Mouse (Mus musculus): ENCODE results near the gene Ly6g5c.
"Not testable (repeated sequence)": the region's sequence is repeated elsewhere in the genome, so short reads cannot be mapped to it uniquely, and the experiment has no call there.

Ly6g5c gene

DNA sequence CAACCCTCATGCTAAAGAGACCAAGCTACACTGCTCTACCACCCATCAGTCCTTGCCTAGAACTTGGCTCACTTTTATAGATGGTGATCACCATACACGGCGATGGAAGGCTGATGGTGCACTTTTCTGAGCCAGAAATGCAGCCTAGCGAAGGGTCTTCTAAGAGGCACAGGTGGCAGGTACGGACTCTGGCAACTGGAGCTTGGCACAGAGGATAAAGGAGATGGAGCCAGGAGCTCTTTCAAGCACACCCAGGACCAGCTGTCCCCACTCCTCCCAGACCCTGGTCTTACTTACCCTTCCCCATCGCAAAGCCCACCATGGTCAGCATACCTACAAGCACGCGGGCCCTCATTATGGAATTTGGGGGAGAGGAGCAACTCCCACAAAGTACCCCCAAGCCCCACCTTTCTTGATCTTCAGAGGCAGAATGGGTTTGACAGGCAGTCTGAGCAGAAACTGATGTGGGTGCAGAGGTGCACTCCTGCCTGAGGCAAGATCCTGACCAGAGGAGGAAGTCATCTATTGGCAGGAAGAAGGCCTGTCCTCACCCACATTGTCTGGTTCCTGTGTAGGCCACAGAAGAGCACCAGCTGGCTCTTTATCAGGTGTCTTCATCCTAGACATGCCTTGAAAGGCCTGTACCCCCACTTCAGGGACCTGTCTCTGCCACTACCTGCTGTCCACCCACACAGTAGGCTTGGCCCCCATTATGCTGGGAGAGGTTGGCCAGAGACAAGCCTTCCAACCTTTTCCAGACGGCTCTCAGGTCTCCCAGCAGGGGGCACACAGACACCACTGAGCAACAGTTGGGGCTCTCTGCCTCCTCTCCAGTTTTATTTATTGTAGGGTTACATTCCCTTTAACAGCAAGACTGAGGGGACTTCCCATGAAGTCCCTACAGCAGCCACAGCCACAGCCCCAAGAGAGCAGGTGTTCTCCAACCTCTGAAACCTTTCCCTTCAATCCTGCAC is 7.3 kb downstream of the Ly6g5c start, which contains the start of gene Ly6g5b:
Gene Ly6g5b, minus strand, starts transcription at position 383 of the 974 bp plus-strand sequence.
- DNase-seq: peak; percentile 61 to 63

DNA sequence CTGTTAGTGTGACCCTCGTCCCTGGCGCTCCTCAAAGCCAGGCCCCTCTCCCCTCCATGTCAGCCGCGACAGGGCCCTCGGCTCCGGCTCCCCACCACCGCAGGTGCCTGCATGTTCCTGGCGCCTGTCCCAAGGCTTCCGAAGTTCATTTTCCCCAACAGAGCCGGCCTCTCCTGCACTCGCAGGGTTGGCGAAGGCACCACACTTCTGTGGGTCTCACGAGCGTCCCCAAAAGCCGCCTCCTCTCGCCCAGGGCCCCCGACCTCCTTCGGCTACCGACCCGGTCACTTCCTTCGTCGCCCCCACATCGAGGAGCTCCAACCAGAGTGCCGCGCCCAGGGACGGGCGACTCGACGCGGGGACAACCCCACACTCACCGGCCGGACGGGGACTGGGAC is 12.7 kb downstream of the Ly6g5c start:
- DNase-seq: no peak

DNA sequence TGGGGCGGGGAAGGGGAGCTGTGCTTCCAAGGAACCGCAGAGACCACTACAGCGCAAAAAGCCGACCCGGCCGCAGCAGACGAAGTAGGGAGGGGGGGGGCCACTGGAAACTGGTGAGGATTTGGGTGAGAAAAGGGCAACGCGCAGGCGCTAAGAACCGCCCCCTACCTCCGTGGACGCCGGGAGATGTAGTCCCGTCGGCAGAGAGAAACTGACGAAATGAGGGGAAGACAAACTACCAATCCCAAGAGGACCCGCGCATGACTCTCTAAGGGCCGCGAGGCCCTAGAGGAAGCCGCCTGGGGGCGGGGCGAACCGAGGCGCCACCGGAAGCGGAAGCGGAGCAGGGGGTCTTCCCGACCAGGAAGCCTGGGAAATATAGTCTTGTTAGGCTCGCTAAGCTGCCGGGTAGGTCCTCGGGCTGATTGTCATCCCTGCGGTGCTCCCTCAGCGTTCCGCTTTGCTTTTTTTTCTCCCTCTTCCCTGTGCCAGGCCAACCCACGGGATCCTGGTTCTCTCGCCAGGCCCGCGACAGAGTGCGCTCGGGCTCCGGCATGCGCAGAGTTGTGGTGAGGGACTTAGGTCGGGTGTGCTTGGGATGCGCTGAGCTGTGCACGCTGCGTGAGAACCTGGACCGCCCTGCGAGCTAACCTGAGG is 13.2 kb downstream of the Ly6g5c start, which contains the start of gene Gpank1:
Gene Gpank1, plus strand, starts transcription at position 313 of the 657 bp plus-strand sequence.
- DNase-seq: peak; percentile 98

DNA sequence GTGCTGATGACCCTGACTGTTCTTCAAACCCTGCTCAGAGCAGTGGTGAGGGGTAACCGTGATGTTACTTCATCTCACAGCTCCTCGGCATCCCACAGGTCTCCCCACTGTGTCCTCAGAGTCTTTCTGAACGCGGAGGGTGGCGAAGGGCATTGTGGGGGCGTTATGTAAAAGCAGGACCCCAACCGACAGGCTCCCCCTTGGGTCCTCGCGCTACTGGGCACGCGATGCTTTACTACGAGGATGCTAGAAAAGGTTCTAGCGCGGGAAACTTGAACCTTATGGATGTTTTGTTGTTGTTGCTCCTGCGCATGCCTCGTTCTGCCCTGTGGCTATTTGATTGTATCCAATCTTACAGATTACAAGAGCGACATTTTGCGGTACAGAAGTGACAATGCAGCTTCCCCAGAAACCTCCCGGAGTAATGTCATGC is 13.8 kb downstream of the Ly6g5c start, which contains the start of gene Csnk2b:
Gene Csnk2b, minus strand, starts transcription at position 183 of the 433 bp plus-strand sequence.
- DNase-seq: peak; percentile 60 to 63

DNA sequence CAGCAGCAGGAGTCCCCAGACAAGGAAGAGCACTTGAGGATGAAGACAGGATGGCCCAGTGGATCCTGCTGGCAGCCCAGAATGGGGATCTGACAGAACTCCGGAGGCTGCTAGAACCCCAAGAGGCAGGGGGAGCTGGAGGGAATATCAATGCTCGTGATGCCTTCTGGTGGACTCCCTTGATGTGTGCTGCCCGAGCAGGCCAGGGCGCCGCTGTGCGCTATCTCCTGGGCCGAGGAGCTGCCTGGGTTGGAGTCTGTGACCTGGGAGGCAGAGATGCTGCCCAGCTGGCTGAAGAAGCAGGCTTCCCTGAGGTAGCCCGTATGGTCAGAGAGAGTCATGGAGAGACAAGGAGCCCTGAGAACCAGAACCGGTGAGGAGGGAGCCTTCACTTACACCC is 15.2 kb downstream of the Ly6g5c start:
- not testable (repeated sequence) for DNase-seq

DNA sequence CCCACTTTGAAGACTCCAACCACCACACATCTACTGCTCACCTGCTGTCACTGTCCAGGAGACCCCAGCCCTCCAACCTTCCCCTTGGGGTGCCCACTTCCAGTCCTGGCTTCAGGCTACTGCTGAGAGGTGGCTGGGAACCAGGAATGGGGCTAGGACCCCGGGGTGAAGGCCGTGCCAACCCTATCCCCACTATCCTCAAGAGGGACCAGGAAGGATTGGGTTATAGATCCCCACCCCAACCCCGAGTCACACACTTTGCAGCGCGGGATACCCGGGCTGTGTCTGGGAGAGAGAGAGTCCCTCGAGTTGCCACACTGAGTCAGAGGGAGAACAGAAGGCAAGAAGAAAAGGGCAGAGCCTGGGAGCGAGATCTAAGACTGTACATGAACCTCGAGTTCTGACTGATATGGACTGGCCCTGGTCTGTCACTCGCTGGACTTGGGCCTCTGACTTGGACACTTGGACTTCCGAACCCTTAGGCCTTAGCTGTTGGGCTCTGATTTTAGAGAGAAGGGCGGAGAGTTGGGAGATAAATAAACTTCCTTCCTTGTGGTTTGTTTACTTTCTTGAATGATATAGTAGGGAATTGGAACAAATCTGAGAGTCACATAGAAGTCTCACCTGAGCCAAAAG is 16.3 kb downstream of the Ly6g5c start:
- not testable (repeated sequence) for DNase-seq

DNA sequence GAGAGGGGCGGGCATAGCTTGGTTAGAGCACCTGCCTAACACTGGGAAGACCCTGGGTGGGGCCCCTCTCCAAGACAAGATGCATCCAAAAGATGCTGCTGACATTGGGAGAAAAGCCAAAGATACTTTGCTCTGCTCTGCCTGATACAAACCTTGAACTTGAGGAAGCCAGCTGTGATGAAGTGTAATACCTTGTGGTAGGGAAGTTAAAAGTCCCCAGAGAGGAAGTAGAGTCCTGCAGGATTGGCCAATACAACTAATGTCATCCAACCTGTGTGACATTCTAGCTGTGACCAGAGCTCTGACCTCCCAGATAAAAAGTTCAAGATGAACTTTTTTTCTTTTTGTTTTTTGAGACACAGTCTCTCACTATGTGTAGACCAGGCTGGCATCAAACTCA is 17.0 kb downstream of the Ly6g5c start:
- no peak for DNase-seq

DNA sequence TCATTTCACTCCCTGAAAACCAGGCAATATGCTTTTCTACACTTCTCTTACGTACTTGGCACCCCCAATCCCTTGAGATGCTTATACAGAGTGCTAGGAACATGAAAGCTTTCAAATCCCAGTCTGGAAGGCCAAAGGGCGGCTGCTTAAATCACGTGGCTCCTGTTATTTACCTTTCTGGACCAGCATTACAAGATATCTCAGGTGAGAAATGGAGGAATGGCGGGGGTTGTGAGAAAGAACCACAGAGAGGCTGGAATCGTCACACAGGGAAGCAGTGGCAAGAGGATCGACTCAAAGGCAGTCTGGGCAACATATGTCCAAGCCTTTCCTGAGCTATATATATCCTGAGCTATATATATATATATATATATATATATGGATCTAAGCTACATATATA is 17.5 kb downstream of the Ly6g5c start:
- no peak for DNase-seq

DNA sequence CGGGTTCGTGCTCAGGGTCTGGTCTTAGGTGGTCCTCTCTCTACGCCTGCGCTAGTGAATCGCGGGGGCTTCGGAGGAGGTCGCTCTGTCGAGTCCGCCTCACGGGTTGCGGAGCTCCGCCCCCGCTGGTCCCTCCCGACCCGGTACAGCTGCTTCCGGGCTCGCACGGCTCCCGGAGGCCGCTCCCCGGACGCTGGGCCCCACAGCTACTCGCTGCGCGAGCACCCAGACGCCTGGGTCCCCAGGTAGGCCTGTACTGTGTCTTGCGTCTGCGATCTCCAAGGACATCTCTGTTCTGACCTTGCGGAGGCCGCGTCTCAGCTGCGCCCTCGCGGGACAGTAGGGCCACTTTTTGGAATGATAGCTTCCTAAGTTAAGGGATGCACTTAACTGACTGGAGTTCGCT is 18.1 kb downstream of the Ly6g5c start, which contains the start of gene D17H6S53E:
Gene D17H6S53E, plus strand, starts transcription at position 168 of the 406 bp plus-strand sequence.
- DNase-seq: peak; percentile 72 to 73

DNA sequence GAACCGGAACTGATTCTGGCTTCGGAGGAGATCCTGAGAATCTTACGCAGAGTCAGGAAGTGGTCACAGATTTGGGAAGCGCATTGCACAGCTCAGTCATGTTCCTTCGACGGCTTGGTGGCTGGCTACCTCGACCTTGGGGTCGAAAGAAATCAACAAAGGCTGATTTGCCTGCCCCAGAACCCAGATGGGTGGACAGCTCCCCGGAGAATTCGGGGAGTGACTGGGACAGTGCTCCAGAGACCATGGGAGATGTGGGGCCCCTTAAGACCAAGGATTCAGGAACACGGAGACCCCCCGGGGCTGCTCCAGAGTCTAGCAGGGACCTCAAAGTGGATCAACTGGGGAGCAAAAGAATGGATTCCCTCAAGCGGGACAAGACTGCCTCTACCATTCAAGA is 18.9 kb downstream of the Ly6g5c start:
- DNase-seq: no peak

DNA sequence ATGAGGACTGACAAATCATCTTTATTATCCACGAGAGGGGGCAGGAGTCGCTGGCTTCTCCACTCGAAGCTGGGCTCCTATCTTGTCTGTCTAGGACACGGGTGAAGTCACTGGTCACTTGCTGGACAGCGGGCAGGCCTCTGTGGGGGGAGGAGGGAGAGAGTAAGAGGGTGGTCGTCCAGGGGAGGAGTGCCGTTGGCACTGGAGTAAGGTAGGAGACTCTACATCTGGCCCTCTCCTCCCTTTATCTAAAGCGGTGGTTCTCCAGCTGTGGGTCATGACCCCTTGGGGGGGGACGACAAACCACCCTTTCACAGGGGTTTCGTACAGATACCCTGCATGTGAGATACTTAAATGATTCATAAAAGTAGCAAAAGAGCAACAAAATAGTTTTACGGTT is 20.9 kb downstream of the Ly6g5c start:
- DNase-seq: no peak

DNA sequence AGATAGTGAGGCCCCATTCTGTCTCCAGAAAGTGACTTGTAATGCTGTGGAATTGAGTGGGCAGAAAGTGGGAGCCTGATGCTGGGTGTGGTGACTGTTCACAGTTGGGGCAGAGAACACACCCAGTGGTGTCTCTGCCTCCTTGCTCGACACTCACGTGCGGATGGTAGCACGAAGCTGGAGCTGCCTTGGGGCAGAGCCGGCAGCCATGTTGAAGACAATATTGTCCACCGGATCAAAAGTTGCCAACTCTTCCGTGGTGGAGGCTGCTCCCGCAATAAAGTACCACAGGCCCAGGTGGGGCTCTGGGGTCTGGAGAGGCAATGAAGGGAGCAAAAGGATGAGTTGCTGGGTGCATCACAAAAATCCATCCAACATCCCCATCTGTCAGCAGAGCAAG is 23.0 kb downstream of the Ly6g5c start:
- no peak for DNase-seq

DNA sequence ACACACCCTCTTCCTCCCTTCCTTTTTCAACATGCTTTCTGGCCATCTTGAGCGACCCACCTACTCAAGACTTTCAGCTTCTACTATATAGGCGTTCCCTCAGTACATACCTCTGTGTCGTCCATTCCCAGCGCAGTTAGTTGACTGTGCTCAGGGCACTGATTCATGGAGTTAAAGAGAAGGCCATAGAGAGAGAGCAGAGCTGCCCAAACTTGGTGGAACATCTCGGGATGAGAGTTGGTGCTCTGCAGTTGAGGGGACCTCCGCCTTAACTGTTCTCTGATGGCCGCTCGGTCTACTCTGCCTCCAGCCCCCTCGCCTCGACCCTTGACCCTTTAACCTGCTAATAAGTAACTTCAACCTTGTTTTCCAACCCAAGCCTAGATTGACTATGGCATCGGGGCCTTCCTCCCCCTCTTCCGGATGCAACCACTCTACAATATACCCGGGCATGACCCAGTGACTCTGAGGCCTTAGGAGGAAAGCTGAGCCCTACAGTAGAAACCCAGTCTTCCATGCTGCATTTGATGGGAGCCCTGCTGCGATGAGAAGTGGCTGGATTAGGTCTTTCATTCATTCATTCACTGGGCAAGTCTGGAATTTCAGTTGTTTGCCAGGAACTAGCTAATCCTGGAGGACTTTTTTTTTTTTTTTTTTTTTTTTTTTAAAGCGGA is 23.6 kb downstream of the Ly6g5c start, which contains the start of gene Apom:
Gene Apom, minus strand, starts transcription at position 551 of the 674 bp plus-strand sequence.
- no peak for DNase-seq

DNA sequence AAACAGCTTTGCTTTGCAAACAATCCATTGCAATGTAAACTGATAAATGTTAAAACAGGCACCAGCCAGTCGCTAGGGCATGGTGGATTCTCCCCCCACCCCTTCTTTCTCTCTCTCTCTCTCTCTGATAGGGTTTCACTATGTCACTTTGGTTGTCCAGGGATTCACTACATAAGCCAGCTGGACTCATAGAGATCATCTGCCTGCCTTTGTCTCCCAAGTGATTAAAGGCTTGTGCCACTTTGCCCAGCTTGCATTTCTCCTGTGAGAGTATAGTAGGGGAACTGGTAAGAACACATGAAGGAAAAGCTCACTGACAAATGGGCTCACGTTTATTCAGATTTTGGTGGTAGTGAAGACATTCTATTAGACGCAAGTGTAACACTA is 24.1 kb downstream of the Ly6g5c start:
- DNase-seq: no peak

DNA sequence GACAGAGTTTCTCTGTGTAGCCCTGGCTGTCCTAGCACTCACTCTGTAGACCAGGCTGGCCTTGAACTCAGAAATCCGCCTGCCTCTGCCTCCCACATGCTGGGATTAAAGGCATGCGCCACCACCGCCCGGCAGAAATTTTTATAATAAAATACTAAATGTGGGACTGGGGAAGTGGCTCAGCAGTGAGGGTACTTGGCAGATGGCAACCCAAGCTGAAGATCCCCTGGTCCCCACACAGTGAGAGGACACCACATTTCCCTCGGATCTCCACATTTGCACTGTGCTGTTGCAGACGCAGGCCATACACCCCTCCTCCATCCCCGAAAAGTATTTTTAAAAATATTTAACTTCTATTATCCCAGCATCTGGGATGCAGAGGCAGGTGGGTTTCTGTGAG is 25.4 kb downstream of the Ly6g5c start:
- DNase-seq: no peak

DNA sequence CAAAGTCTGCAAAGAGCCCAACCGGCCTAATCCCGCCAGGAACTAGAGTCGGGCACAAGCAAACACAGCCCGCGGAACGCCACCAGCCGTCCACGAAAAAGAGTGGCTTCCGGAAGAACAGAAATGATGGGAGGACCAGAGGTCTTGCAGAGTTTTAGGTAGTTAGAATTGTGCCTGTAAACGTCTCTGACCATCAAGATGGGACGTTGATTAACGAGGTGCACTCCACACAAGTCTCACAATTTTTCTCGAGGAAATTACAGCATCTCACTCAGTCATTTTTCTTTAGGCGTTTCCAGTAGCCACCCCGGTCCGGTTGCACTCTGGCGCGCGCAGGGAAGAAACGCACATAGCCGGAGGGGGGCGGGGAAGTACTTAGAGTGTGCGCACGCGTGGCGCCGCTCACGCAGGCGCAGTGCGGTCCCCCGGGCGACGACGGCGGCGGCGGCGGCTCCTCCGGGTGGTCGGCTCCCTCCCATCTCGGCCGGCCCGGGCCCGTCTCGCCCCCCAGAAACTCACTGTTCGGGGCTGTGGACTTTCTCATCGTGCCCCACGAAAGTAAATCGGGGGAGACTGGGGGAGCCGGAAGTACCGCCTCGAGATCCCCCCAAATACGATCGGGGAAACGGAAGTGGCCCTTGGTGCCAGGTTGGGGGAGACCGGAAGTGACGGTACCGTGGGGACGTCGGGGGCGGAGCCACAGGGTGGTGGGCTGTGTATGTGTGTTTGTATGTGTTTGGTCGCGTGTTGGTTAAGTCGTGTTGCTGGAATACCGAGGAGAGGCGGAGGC is 26.9 kb downstream of the Ly6g5c start, which contains the start of gene Bag6:
Gene Bag6, plus strand, starts transcription at position 378 of the 790 bp plus-strand sequence.
- DNase-seq: peak; percentile 96 to 98

DNA sequence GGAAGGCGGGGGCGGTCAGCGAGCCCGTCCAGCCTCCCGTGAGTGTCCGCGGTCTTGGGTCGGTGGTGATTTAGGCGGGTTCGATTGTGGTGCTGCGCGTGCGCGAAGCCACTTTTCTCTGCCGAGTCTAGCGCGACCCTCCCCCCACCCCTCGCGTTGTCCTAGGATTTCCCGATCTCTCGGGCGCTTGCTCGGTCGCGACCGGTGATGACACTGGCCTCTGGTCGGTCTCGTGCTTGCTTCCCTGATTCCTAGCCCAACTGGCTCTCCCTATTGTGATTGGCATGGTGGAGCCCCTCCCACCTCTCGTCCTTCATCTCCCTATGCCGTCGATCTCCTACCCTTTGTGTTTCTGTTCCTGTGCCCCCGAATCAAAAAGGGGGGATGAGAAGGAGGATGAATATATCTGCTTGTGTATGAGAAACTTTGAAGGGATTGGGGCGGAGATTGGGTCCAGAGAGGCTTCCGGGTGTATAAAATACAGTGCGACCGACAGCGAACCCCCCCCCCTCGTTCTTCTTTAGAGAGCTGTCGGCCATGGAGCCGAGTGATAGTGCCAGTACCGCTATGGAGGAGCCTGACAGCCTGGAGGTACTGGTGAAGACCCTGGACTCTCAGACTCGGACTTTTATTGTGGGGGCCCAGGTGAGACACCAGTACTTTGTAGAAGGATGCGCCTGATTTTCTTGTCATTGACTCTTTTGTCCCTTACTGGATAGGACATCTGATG is 27.7 kb downstream of the Ly6g5c start:
- DNase-seq: no peak

DNA sequence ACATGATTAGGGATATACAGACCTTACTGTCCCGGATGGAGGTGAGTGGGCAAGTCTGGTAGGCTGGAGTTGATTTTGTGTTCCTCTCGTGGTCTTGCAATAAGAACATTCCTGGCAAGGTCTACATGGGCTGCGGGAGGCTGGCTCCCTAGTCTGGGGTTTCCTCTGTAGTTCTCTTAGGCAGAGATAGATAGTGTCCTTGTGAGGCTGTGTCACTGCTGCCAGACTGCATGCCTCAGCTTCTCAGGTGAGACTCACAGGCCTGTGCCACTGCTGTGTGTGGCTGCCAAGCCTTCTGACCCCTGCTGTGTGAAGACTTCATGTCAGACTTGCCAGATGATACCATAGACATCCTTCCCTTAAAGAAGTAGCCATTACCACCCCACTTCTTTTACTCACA is 31.2 kb downstream of the Ly6g5c start:
- DNase-seq: no peak

DNA sequence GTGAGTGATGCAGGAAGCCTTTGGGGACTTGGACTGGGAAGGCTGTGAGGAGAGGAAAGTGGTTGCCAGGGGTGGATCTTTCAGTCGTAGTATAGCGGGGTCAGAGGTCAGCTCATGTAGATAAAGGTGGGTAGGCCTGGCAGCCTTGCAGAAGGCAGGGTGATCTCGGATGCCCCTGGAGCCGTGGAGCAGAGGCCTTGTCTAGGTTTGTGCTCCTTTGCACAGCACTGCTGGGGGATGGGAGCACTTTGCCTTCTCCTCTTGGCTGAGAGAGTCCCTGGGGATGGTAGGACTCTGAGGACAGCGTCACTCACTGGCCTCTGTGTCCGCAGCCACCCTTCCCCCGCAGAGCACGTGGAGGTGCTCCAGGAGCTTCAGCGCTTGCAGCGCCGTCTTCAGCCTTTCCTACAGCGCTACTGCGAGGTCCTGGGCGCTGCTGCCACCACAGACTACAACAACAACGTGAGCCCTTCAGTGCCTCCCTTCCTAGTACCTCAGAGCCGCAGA is 32.5 kb downstream of the Ly6g5c start:
- no peak for DNase-seq

DNA sequence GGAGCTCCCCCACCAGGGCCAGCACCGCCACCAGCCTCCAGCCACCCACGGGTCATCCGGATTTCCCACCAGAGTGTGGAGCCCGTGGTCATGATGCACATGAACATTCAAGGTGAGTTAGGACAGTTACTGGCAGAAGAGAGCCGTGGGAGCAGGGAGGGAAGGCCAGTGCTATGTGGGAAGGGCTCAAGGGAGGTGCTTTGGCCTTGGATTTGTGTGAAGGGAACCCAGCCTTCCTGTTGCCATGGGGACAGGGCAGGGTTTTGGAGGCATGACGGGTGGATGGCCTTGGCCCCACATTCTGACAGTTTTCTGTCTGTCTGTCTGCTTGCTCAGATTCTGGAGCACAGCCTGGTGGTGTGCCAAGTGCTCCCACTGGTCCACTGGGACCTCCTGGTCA is 33.9 kb downstream of the Ly6g5c start:
- no peak for DNase-seq

DNA sequence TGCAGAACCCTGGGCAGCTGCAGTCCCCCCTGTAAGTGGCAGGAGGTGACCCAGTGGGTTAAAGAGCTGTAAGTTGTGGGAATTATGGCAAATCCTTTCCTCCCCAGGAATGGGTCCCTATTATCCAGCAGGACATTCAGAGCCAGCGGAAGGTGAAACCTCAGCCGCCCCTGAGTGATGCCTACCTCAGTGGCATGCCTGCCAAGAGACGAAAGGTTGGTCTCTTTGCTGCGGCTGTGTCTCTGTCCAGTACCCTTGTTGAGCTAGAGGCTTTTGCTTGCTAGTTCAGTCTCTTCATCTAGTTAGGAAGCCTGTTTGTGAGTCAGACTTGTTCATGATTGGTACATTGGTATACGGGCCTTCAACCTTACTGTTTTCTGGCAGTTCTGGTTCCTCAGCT is 38.1 kb downstream of the Ly6g5c start:
- no peak for DNase-seq

Data from B cell, adult 2 months (primary cell).